Mouse (Mus musculus): ENCODE results near the gene Scfd1.

- TF ChIP-seq CTCF (IDR thresholded peaks at IDR 0.05; ENCODE audit: borderline replicate concordance, extremely low read depth, insufficient read depth, insufficient read length) (no peak), POLR2A (IDR thresholded peaks at IDR 0.05; ENCODE audit: borderline replicate concordance, extremely low read depth, insufficient read depth, insufficient read length, poor library complexity, severe bottlenecking) (no peak)
Observed at GRCm38 (mm10) chr12:51493476-51493875, 116.2 kb downstream of the Scfd1 start.

Measured in brain, embryonic 14.5 days (tissue).